Mouse (Mus musculus): ENCODE measurements around the gene Prmt2. TPM values are rescaled to one million over a fixed set of nuclear protein-coding genes. Genes with fewer than 3 reads are reported as not detected.

Gene Prmt2
- polyA plus RNA-seq, 1 experiment = 30.0 TPM

DNA sequence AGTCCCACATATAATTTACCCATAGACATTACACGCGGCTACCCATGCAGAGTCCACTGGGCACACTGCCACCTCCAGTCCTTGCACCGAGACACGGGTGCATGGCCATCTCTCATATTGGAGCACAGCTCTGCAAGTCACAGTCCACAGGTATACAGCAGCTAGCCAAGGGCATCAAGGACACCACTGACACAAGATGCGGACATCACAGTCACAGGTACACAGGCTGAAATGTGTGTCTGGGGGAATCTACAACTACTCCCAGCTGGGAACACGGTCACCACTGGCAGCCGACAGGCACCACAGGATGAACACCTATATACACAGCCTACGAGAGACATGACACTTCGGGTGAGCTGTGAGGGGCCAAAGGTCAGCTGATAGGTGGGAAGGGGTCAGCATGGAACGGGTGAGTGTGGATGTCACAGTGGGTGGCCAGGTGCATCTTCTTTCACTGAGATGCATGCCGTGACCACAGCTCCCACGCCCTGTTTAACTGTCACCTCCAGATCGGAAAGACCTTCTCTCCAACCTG, 30.3 kb downstream of the Prmt2 start:
- WGBS = 85% methylated on average over 13 of the region's 13 CpGs
- Histone ChIP-seq H3K27ac (ENCODE audit: insufficient read depth, low read depth, low read length) (no peak overlapping the region), H3K4me3 (ENCODE audit: insufficient read depth, low read depth, low read length) (no peak overlapping the region), H3K4me1 (ENCODE audit: control insufficient read depth, insufficient read depth, low read length) (0 out of 2 replicates have a peak, but pooled peaks cover 4% of the 10 kb centered on the region), H3K36me3 (ENCODE audit: control insufficient read depth, insufficient read depth, low read length) (no peaks in the 10 kb centered on the region), H3K27me3 (replicated peaks; ENCODE audit: control insufficient read depth, insufficient read depth, low read length) (no peaks in the 10 kb centered on the region)
- no peak for TF ChIP-seq POLR2A (IDR thresholded peaks at IDR 0.05; ENCODE audit: low read depth, low read length)
- TF ChIP-seq CTCF (conservative IDR thresholded peaks at IDR 0.05; ENCODE audit: insufficient read depth, insufficient read length, low read depth, low read length) = no peak
- DNase-seq = no peak

DNA sequence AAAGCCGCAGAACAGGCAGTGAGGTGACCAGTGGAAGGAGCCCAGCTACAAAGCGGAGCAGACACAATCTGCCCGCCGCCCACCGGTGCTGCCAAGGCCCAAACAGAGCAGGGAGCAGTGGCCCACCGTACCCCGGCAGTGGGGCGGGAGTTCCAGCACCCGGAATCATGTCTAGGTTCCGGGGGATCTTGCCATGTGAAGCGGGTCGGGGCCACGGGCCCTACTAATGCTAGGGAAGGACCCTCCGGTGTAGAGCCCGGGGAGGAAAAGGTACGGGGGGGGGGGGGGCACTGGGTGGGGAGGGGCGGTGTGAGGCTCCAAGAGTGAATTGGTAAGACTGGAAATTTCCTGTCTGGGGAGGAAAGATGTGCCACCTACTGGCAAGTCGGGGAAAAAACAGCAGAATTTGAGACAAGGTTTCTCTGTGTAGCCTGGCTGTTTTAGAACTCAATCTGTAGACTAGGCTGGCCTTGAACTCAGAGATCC, 33.8 kb downstream of the Prmt2 start:
- WGBS = 22% methylated on average over 17 of the region's 18 CpGs

DNA sequence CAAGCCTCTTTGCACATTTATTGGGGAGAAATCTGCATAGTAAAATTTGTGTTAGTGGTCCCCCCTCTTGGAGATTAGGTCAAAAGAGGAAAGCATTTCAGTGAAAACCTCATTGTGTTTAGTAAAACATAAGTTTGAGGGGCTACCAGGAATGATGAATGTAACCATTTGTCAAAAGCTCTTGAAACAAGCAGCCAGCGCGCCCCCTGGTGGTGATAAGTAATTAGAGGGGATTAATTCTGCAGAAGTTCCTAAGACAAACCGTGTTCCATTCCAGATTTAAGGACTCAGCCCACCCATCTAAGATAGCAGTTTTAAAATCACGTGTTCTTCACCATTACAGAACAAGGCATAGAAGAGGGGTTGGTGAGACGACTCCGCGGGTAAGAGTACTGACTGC, 35.7 kb downstream of the Prmt2 start:
- H3K4me3 ChIP-seq (ENCODE audit: insufficient read depth, low read depth, low read length) = no peak overlapping the region
- no peak overlapping the region for H3K27ac ChIP-seq (ENCODE audit: insufficient read depth, low read depth, low read length)
- peak; percentile 80 for DNase-seq
- 22% methylated on average over 7 of the region's 7 CpGs for WGBS
- no peaks in the 10 kb centered on the region for H3K27me3 ChIP-seq (replicated peaks; ENCODE audit: control insufficient read depth, insufficient read depth, low read length)
- TF ChIP-seq CTCF (conservative IDR thresholded peaks at IDR 0.05; ENCODE audit: insufficient read depth, insufficient read length, low read depth, low read length) (peak; percentile 51), POLR2A (IDR thresholded peaks at IDR 0.05; ENCODE audit: low read depth, low read length) (no peak)
- no peaks in the 10 kb centered on the region for H3K36me3 ChIP-seq (ENCODE audit: control insufficient read depth, insufficient read depth, low read length)
- peaks cover 4% of the 10 kb centered on the region; the same call in 1 of the 2 replicates for H3K4me1 ChIP-seq (ENCODE audit: control insufficient read depth, insufficient read depth, low read length)

More for the DNA sequence above, 33.8 kb downstream of the Prmt2 start:
- TF ChIP-seq POLR2A (IDR thresholded peaks at IDR 0.05; ENCODE audit: low read depth, low read length) (no peak), CTCF (conservative IDR thresholded peaks at IDR 0.05; ENCODE audit: insufficient read depth, insufficient read length, low read depth, low read length) (peak; percentile 28; the same call in 1 of the 2 replicates)
- Histone ChIP-seq H3K4me1 (ENCODE audit: control insufficient read depth, insufficient read depth, low read length) (peaks cover 4% of the 10 kb centered on the region; the same call in 1 of the 2 replicates), H3K27ac (ENCODE audit: insufficient read depth, low read depth, low read length) (no peak overlapping the region), H3K36me3 (ENCODE audit: control insufficient read depth, insufficient read depth, low read length) (no peaks in the 10 kb centered on the region), H3K4me3 (ENCODE audit: insufficient read depth, low read depth, low read length) (peak overlapping the region; percentile 18; the same call in 1 of the 2 replicates), H3K27me3 (replicated peaks; ENCODE audit: control insufficient read depth, insufficient read depth, low read length) (no peaks in the 10 kb centered on the region)
- DNase-seq = peak; percentile 58

DNA sequence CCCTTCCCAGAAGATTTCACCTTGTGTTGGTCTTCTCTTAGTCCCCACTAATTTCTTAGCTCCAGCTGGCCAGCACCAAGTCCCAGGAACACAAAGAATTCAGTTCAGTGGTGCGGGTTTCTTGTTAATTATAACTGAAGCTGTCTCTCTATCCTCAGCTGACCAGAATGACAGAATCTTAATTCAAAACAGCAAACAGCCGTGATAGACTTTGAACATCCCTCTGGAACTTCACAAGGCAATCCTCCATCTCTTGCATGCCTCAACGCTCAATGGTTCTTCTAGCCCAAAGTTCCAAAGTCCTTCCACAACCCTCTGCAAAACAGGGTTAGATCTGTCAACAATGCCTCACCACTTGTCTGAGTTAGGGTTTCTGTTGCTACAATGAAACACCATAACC, 36.2 kb downstream of the Prmt2 start:
- WGBS = 46% methylated on average over 3 of the region's 3 CpGs
- DNase-seq = peak; percentile 83

DNA sequence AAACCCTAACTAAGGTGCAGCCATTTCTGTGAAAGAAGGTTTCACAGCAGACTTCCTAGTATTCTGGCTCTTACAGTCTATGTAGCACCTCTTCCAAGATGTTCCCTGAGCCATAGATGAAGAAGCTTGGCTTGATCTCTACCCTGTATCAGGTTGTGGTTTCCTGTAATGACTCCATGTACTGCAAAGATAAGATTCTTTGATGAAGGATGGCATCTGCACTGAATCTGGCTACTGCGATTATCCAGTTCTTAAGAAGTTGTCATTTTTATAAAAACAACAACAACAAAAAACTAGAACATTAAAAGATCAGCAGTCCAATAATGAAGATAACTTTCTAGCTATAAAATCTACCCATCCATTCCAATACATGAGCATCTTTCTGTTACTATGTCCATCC, 49.7 kb downstream of the Prmt2 start:
- H3K27me3 ChIP-seq (replicated peaks; ENCODE audit: control insufficient read depth, insufficient read depth, low read length) = no peaks in the 10 kb centered on the region
- H3K4me3 ChIP-seq (ENCODE audit: insufficient read depth, low read depth, low read length) = no peak overlapping the region
- H3K4me1 ChIP-seq (ENCODE audit: control insufficient read depth, insufficient read depth, low read length) = no peaks in the 10 kb centered on the region
- WGBS = 93% methylated on average over 1 of the region's 1 CpGs
- no peak overlapping the region for H3K27ac ChIP-seq (ENCODE audit: insufficient read depth, low read depth, low read length)
- no peaks in the 10 kb centered on the region for H3K36me3 ChIP-seq (ENCODE audit: control insufficient read depth, insufficient read depth, low read length)
- DNase-seq = no peak
- TF ChIP-seq CTCF (conservative IDR thresholded peaks at IDR 0.05; ENCODE audit: insufficient read depth, insufficient read length, low read depth, low read length) (no peak), POLR2A (IDR thresholded peaks at IDR 0.05; ENCODE audit: low read depth, low read length) (no peak)

More for the DNA sequence above, 36.2 kb downstream of the Prmt2 start:
- Histone ChIP-seq H3K36me3 (ENCODE audit: control insufficient read depth, insufficient read depth, low read length) (no peaks in the 10 kb centered on the region), H3K4me1 (ENCODE audit: control insufficient read depth, insufficient read depth, low read length) (peaks cover 4% of the 10 kb centered on the region; the same call in 1 of the 2 replicates), H3K27me3 (replicated peaks; ENCODE audit: control insufficient read depth, insufficient read depth, low read length) (no peaks in the 10 kb centered on the region), H3K27ac (ENCODE audit: insufficient read depth, low read depth, low read length) (peak overlapping the region; percentile 65; the same call in 1 of the 2 replicates), H3K4me3 (ENCODE audit: insufficient read depth, low read depth, low read length) (peak overlapping the region; percentile 17; the same call in 1 of the 2 replicates)
- TF ChIP-seq CTCF (conservative IDR thresholded peaks at IDR 0.05; ENCODE audit: insufficient read depth, insufficient read length, low read depth, low read length) (no peak), POLR2A (IDR thresholded peaks at IDR 0.05; ENCODE audit: low read depth, low read length) (no peak)

DNA sequence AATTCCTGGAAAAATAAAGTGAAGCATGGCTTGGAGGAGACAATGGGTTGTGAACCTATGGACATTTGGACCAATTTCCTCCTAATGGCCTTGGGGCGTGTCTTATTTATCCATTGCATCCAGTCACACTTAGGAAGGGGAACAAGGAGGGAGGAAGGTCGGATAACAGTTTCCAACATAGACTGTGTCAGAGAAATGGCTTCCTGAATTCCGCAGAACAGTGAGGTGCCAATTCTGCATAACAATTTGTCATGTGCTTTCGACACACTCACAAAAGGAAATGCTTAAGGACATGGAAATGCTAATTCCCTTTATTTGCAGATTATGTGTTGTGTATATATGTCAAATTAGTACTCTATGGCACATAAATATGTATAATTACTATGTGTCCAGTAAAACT, 52.4 kb downstream of the Prmt2 start:
- TF ChIP-seq POLR2A (IDR thresholded peaks at IDR 0.05; ENCODE audit: low read depth, low read length) = no peak
- TF ChIP-seq CTCF (conservative IDR thresholded peaks at IDR 0.05; ENCODE audit: insufficient read depth, insufficient read length, low read depth, low read length) = no peak
- 67% methylated on average over 4 of the region's 4 CpGs for WGBS
- Histone ChIP-seq H3K4me1 (ENCODE audit: control insufficient read depth, insufficient read depth, low read length) (no peaks in the 10 kb centered on the region), H3K27me3 (replicated peaks; ENCODE audit: control insufficient read depth, insufficient read depth, low read length) (no peaks in the 10 kb centered on the region), H3K4me3 (ENCODE audit: insufficient read depth, low read depth, low read length) (no peak overlapping the region), H3K36me3 (ENCODE audit: control insufficient read depth, insufficient read depth, low read length) (no peaks in the 10 kb centered on the region), H3K27ac (ENCODE audit: insufficient read depth, low read depth, low read length) (no peak overlapping the region)
- no peak for DNase-seq

DNA sequence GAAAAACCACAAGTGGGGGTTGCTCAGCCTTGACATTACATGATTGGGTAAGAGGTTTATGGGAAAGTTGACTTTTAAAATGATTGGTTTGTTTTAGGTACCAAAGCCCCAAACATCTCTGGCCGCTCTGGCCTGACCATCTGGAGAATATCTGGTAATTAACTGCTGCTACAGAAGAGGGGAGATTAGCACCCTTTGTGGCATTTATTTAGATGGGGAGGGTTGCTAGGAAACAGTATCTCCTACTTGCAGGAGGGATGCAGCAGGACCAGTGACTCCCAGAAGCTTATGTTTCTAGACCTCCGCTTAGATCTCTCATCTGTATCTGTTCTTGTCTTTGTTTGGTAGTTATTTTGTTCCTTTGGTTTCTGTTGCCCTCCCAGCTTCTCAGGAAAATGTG, 62.8 kb downstream of the Prmt2 start:
- H3K27ac ChIP-seq (ENCODE audit: insufficient read depth, low read depth, low read length) = no peak overlapping the region
- no peak for TF ChIP-seq POLR2A (IDR thresholded peaks at IDR 0.05; ENCODE audit: low read depth, low read length)
- no peak for TF ChIP-seq CTCF (conservative IDR thresholded peaks at IDR 0.05; ENCODE audit: insufficient read depth, insufficient read length, low read depth, low read length)
- H3K4me3 ChIP-seq (ENCODE audit: insufficient read depth, low read depth, low read length) = no peak overlapping the region
- WGBS = 50% methylated on average over 2 of the region's 2 CpGs
- no peaks in the 10 kb centered on the region for H3K4me1 ChIP-seq (ENCODE audit: control insufficient read depth, insufficient read depth, low read length)
- no peaks in the 10 kb centered on the region for H3K27me3 ChIP-seq (replicated peaks; ENCODE audit: control insufficient read depth, insufficient read depth, low read length)
- H3K36me3 ChIP-seq (ENCODE audit: control insufficient read depth, insufficient read depth, low read length) = no peaks in the 10 kb centered on the region
- DNase-seq = no peak
